Mouse (Mus musculus) testis, postnatal 10 days (tissue): ENCODE data around the gene Deaf1.

ENCODE experiments used
- DNase-seq: peaks from one replicate; pipeline ENCODE4 v3.0.0; 2021; ENCODE audit warnings: low spot score

Gene Deaf1

GRCm38 (mm10) chr7:141327469-141328372 is at the start of gene Deaf1, which contains the start of gene Tmem80:
Gene Deaf1, minus strand, starts transcription at chr7:141327690.
Gene Tmem80, plus strand, starts transcription at chr7:141327739.
- peak; percentile 100 for DNase-seq

- DNase-seq, result no peak
Observed at GRCm38 (mm10) chr7:141374399-141374798, 46.9 kb upstream of the Deaf1 start.

GRCm38 (mm10) chr7:141373611-141374010 is 46.1 kb upstream of the Deaf1 start:
- DNase-seq, result no peak

GRCm38 (mm10) chr7:141371942-141372595 is 44.6 kb upstream of the Deaf1 start:
- no peak for DNase-seq

- no peak for DNase-seq
Observed at GRCm38 (mm10) chr7:141369918-141370317, 42.4 kb upstream of the Deaf1 start.

GRCm38 (mm10) chr7:141367358-141367757 is 39.9 kb upstream of the Deaf1 start:
- DNase-seq, result no peak

- no peak for DNase-seq
Observed at GRCm38 (mm10) chr7:141365049-141365445, 37.6 kb upstream of the Deaf1 start.

GRCm38 (mm10) chr7:141364349-141365048 is 37.0 kb upstream of the Deaf1 start:
- no peak for DNase-seq

- no peak for DNase-seq
Observed at GRCm38 (mm10) chr7:141363752-141364125, 36.2 kb upstream of the Deaf1 start.

GRCm38 (mm10) chr7:141363106-141363751 is 35.7 kb upstream of the Deaf1 start:
- peak; percentile 82 for DNase-seq

GRCm38 (mm10) chr7:141361510-141361909 is 34.0 kb upstream of the Deaf1 start:
- peak; percentile 66 for DNase-seq

- DNase-seq, result no peak
Observed at GRCm38 (mm10) chr7:141356971-141357370, 29.5 kb upstream of the Deaf1 start.

GRCm38 (mm10) chr7:141355626-141356326 is 28.3 kb upstream of the Deaf1 start:
- peak; percentile 64 for DNase-seq

GRCm38 (mm10) chr7:141355051-141355450 is 27.6 kb upstream of the Deaf1 start:
- no peak for DNase-seq

GRCm38 (mm10) chr7:141351061-141351460 is 23.6 kb upstream of the Deaf1 start:
- no peak for DNase-seq

GRCm38 (mm10) chr7:141344787-141345186 is 17.3 kb upstream of the Deaf1 start:
- no peak for DNase-seq

GRCm38 (mm10) chr7:141343696-141344095 is 16.2 kb upstream of the Deaf1 start:
- DNase-seq, result no peak

GRCm38 (mm10) chr7:141343230-141343629 is 15.7 kb upstream of the Deaf1 start:
- peak; percentile 40 for DNase-seq

- DNase-seq, result peak; percentile 37
Observed at GRCm38 (mm10) chr7:141341689-141342226, 14.3 kb upstream of the Deaf1 start.

- DNase-seq, result peak; percentile 33
Observed at GRCm38 (mm10) chr7:141340476-141340875, 13.0 kb upstream of the Deaf1 start.

GRCm38 (mm10) chr7:141340023-141340422 is 12.5 kb upstream of the Deaf1 start:
- peak; percentile 36 for DNase-seq
